Mouse (Mus musculus) large intestine, adult 2 months (tissue): ENCODE measurements around the gene Mindy4. TPM values are rescaled to one million over a fixed set of nuclear protein-coding genes. Genes with fewer than 3 reads are reported as not detected.

Experiments
- DNase-seq: peaks from one replicate; pipeline ENCODE4 v3.0.0-alpha.2; 2012; ENCODE audit warnings: low read depth, low spot score
- WGBS: fragments of 180-500 bp; shearing (Covaris S2); methylation state at CpG from one replicate; pipeline ENCODE4 v1.1.7; 2018; 5-methylcytosine and 5-hydroxymethylcytosine counted together
- polyA plus RNA-seq: library from polyadenylated mRNA; depleted of rRNA; stranded (reverse); fragments of >200 nt; gene quantifications from 2 replicates; pipeline ENCODE4 v1.2.3, GENCODE M21; 2012

Mindy4 gene
- polyA plus RNA-seq, 1 experiment: 2.7 TPM

DNA sequence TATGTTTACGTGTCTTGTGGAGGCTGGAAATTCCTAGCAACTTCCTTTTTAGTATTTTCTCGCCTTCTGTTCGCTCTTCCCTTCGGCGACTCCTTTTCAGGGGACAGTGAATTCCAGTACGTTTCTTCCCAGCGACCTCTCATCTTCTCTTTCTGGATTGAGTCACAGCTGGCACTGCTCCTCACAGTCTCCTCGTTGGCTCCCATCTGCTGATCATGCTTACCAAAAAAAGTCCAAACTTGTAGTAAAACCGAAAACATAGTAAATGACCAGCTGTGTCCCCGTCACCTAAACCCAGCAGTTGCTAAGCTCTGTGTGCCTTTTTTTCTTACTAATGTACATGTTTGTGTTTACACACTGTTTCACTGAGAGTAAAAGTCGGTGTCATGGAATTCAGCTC lies 47.6 kb downstream of the Mindy4 start:
- no peak for DNase-seq
- WGBS: 69% methylated on average over 11 of the region's 11 CpGs

DNA sequence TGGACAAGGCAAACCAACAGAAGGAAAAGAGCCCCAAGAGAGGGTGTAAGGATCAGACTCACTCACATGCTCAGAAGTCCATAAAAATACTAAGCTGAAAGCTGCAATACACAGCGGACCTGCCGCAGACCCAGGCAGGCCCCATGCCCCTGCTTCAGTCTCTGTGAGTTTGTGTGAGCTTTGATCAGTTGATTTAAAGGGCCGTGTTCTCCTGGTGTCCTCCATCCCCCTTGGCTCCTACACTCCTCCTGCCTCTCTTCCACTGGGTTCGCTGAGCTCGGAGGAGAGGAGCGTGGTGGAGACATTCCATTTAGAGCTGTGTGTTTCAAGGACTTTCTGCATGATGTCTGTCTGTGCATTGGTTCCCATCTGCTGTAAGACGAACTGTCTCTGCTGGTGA lies 48.4 kb downstream of the Mindy4 start:
- 85% methylated on average over 7 of the region's 7 CpGs for WGBS
- no peak for DNase-seq

DNA sequence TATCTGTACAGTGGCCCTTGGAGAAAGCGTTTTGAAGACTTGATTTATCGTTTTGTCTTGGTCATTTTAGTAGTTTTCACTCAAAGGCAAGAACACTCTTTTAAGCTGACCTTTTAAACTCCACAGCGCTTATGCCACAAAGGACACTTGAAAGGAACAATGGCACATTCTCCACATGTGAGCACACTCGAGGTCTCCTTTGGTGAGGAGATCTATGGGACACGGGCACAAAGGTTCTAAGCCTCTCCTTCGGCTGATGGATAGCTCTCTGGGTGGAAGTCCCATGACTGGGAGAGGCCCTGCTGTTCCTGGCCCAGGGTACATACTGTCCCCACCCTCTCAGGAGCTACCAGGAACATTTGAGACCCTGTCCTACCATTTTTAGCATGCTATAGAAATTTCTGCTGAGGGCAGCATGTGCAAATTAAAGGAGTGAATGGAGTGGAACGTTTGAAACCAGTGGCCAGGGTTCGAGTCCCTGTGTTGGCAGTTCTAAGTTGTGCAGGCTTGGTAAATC lies 49.6 kb downstream of the Mindy4 start:
- 90% methylated on average over 8 of the region's 8 CpGs for WGBS
- DNase-seq: no peak

DNA sequence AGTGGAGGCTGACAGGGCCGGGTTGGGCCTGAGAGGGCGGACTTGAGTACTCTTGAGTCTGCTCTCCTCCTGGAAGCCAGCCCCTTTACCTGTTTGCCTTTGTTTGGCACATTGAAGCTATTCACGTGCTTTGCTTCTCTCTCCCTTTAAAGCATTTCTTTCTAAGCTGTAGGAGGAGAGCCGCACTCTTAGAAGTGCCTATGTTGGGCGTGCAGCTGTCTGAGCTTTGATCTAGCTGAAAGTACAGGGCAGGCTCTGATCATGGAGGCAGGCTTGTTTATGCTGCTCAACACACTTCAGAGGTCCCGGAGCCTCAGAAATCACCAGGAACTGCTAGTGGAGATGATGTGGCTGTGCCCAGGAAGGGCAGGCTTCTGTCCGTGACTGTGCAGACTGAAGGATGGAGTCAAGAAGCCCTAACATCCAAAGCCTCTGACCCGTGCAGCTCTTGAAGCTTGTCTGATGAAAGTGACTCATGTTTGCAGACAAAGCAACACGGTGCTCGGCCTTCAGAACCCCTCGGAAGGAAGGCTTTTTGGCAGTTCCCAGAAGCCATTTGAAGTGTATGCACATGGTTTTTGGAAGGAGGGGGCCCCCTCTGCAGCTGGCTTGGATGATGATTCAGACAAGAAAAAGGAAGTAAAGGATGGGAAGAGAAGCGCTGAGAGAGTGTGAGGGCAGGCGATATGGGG lies 53.5 kb downstream of the Mindy4 start:
- 71% methylated on average over 13 of the region's 13 CpGs for WGBS
- no peak for DNase-seq

DNA sequence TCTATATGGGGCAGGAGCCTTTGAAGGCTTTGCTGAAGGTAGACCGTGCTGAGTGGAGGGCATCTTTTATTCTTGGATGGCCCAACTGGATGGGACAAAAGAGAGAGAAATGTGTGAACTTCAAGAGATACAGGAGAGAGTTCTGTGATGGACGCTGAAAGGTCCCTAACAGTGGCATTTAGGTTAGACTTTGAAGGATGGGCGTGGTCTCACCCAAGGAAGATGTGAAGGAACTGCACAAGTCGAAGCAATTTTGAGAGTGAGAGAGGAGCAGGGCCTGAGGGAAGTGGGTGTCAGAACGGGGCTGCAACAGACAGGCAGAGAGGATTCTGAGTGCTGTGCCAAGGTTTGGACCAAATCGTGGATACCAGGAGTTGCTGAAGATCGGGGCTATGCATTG lies 54.1 kb downstream of the Mindy4 start:
- WGBS: 82% methylated on average over 7 of the region's 7 CpGs
- no peak for DNase-seq

DNA sequence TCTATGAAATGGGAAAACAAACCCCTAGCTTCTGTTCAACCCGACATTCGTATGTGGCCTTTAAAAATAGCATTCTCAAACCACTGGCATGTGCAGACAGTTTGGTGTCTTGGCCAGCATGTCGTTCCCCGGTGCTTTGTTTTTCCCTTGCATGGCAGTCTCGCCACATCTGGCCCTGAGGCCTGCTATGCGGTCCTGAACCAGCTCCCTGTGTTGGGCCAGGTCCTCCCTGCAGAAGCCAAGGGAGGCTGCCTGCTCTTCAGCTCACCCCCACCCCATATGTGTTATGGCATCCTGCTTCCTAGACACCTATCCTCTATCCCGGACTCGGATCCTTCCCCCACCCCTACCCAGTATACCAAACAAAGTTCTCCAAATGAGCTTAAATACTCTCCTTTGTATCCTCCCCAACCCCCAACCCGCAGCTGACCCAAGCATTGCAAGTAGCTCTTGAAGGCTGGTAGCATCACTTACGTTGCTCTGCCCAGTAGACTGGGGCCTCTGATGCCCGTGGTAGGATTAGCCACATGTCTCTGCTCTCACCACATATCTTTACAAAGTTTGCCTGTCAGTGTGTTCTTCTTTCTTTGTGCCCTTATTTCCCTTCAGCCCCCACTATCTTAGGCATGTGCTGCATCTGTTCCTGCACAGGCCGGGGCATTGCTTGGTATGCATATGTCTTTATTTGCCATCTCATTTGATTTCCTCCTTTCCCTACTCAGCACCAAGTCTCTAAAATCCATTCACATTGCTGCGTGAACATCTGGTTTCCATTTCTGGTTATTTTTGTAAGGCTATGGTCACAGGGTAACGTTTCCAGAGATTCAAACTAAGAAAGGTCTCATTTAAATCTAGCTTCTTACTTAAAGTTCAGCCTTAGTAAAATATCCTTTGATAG lies 55.5 kb downstream of the Mindy4 start:
- DNase-seq: no peak
- WGBS: 90% methylated on average over 14 of the region's 14 CpGs

DNA sequence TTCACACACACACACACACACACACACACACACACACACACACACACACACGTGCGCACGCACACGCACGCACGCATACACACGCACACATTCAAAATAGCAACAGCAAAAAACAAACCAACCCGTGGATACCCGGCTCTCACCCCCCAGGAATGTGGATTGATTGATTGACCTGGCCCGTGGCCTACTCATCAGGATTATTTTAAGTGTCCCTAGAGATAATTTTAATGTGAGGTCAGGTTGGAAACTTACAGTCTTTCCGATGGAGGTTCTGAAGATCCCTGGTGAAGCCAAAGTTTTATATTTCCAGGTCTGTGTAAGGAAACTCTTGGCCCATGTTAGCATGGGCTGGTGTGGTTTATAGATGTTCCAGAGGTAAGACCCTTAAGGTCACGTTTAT lies 59.0 kb downstream of the Mindy4 start:
- 81% methylated on average over 12 of the region's 12 CpGs for WGBS
- no peak for DNase-seq

DNA sequence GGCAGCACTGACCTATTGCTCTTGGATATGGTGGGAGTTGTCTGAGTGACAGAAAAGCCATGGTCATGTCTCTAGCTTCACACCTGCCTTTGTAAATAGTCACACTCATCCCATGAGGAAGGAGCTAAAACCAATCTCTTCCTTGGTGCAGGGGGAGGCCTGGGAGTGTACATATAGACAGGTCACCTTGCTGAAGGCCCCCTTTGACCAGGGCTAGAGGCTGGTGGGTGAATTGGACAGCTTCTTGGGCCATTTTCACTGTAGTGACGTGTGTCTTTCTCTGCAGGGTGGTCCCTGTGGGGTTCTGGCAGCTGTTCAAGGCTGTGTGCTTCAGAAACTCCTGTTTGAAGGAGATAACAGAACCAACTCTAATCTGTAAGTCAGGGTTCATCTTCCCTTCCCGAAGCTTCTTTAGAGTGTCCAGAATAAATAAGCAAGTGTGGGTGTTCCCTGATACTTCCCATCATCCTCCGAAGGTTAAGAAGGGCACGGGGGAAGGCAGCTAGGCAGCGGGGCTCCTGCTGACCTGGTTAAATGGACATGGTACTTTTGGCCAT lies 60.4 kb downstream of the Mindy4 start:
- 89% methylated on average over 5 of the region's 5 CpGs for WGBS
- DNase-seq: no peak

DNA sequence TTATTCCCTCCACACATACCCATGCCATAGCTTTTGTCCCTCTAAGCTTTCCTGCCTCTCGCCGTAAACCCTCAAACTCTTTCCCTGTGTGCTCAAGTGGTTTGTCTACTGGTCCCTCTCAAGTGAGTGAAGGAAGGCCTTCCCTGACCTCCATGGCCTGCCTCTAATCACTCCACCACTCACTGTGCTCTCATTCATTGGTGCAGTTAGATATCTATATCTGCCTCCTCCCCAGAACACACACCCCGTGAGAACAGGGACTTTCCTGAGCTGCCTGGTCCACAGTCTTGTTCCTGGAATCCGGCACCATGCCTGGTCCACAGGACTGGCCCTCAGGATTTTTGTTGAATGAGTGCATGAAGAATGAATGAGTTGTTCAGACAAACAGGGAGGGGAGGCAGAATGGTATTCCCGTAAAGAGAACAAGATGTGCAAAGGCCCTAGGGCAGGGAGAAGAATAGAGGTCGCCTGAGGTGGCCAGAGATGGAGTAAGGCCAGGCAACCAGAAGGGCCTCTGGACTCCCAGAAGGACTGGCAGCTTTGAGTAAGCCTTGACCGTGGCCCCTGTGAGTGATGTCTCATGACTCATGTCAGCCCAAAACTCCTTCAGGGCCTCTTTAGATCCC lies 61.7 kb downstream of the Mindy4 start:
- DNase-seq: no peak
- 84% methylated on average over 7 of the region's 7 CpGs for WGBS

DNA sequence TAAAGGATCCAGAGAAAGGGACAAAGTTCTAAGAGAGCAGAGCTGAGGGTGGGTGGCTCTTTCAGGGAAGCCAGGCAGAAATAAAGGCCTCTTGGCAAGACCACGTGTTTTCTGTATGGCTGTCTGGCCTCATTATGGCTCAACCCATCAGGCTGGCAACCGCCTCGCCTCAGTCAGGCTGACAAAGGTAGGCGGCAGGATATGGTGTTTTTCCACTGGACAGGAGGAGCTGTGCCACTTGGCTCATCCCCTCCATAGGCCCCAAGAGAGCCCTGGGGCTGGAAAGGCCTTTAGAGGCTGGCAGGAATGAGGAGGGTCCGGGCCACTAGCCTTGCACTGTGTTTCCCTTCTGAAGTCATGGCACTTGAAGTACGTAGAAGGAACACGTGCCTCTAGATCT lies 69.8 kb downstream of the Mindy4 start:
- 88% methylated on average over 7 of the region's 7 CpGs for WGBS

DNA sequence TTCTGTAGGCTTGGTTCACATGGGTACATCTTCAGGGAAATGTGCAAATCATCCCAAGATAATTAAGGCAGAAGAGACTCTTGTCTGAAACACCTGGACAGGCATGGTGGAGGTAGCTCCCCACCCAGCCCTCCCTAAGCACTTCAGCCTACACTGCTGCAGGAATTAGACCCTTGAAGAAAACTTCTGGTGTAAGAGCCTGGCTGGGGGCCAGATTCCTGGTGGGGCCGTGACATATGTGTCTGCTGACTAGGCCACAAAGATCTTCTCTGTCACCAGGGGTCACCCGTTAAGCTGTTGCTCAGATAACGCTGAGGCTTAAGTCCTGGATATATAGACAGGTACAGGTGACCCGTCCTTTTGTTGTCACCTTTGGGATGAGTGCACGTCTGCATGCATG lies 70.3 kb downstream of the Mindy4 start:
- 86% methylated on average over 5 of the region's 5 CpGs for WGBS

More for the DNA sequence above, 69.8 kb downstream of the Mindy4 start:
- DNase-seq: no peak

DNA sequence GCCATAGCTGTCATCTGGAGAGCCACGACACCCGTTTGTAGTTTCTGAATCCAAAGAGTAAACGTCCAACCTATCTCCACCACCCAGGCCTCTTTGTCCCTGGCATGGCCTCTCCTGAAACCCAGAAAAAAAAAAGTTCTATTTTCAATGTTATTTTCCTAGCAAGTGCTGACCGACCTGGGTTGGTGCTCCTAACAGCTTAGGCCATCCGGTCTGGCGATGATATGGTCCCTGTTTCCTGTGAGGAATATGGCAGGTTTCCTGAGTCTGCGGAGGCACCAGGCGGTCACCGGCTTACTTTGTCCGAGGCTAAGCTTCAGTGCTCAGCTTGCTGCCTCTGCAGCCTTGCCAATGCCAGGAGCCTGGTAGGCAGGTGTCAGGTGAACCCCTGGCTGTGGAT lies 71.8 kb downstream of the Mindy4 start:
- 90% methylated on average over 10 of the region's 10 CpGs for WGBS
- DNase-seq: no peak

More for the DNA sequence above, 70.3 kb downstream of the Mindy4 start:
- DNase-seq: no peak

DNA sequence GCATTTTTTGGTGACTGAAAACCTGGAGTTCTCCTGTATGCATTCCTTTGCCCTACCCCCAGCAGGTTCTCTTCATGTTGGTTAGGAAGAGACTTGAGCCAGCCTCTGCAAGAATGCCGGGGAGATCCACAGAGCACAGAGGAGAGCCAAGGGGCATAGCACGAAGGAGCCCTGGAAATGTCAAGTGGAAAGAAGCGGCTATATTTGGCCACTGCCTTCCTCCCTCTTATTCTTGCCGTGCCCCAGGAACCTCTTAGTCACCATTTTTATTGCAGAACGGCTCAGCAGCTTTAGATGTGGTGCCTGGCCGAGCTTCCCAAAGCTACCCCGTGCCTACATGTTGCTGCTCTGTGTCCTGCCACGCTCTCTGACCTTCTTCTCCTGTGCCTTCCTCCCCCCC lies 72.6 kb downstream of the Mindy4 start:
- DNase-seq: no peak
- 42% methylated on average over 8 of the region's 8 CpGs for WGBS

DNA sequence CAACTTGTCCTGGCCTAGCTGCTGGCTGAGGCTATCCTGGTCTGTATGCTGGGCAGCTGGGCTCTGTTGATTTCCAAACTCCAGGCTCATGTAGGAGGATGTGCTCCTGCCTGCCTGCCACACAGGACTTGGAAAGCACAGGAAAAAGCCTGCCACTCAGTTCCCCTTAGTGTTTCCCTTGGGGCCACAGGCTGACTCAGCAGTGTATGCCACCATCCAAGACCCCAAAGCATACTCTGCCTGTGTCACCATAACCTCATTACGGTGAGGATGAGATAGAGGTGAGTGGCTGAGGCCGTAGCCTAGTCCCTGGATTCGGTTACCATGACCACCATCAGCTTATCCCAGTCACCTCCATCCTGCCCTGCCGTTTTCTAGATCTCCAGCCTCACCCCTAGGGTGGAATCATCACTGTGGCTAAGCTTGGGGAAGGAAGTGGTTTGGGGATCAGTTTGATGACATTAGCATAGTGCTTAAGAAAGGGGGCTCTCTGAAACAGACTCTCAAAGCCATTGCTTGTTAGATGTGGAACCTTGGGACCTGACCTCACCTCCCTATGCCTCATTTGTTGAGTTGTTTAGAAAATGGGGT lies 73.6 kb downstream of the Mindy4 start:
- WGBS: 93% methylated on average over 4 of the region's 4 CpGs
- no peak for DNase-seq

DNA sequence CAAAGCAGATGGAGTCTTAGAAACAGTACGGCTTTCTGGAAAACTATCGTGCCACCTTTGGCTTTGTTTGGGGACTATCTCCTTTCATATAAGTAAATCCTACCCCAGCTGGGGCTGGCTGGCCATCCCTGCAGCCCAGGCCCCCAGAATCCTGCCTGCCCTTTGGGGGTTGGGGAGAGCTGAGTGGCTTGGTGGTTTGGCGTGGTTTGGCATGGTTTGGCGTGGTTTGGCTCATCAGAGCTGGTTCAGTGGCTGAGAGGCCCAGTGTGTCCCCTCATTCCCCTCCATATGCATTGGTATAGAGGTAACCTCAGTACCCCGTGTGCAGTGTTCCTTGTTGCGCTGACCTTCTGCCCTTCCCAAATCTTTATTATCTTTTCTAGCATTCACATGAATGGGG lies 74.9 kb downstream of the Mindy4 start:
- WGBS: 57% methylated on average over 6 of the region's 6 CpGs

DNA sequence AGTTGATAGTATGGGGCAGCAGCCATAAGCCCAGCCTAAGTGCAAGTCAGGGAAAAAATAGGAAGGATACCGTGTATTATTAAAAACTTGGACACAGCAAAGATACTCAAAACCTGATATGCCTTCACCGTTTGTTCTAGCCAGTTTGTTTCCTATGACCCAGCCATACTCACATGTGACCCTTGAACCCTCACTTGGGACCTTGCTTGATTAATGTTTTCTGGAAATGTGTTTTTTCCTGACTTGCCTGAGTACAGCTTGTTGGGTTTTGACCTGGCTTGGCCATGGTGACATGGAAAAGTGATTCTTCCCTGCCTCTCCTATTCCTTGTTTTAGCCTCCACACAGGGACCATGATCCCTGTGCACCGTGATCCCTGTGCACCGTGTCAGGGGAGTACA lies 75.3 kb downstream of the Mindy4 start:
- no peak for DNase-seq

More for the DNA sequence above, 74.9 kb downstream of the Mindy4 start:
- no peak for DNase-seq

DNA sequence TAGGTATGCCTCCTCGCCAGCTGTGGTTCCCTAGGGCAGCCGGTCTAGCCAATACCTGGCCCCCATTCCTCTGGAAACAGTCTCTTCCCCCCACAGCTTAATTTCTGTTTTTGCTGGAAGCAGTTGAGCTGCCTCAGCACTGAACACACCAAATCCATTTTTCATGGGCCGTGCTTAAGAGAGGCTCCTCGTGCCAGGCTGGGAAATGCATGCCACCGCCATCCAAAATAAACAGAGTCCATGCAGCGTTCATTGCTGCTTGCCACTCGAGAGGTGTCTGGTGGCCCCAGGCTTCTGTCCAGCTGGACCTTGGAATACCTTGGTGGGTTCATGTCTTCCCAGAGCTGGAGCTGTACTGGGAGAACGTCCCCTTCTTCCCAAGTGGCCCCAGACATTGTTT lies 77.8 kb downstream of the Mindy4 start:
- DNase-seq: no peak
- WGBS: 76% methylated on average over 8 of the region's 8 CpGs

More for the DNA sequence above, 75.3 kb downstream of the Mindy4 start:
- WGBS: 70% methylated on average over 4 of the region's 4 CpGs

DNA sequence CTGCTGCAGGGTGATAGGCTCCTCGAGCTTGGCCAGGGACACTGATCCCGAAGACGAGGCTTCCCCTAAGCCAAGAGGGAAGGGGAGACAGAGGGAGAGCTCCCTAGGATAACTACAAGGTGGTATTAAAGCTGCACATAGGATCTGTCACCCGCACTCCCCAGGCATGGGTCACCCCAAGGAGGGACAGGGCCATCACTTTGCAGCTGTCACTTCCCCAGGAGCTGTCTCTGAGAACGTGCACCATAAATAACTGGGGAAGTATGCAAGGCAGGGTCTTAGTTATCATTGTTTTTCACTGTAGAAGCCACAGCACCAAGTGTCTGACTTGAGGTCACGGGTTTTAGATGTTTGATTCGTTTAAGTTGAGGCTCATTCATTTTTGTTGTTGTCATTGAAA lies 78.5 kb downstream of the Mindy4 start:
- 75% methylated on average over 7 of the region's 7 CpGs for WGBS
- no peak for DNase-seq

DNA sequence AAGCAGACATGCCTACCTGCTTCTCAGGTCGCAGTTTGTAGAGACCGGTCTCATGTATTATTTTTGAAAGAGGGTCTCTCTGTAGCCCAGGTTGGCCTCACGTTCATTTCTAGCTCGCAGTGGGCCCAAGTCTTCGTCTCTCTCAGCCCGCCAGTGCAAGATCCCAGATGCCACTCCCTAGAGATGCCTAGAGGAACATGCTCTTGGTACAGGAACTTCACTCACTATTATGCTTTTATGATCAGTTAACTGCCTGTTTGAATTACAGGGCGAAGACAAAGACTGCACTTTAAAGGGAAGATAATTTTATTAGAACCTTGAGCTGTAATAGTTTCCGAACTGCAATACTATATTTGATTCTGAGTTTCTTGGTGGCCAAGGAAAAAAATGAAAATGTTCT lies 79.2 kb downstream of the Mindy4 start:
- 38% methylated on average over 8 of the region's 8 CpGs for WGBS
- peak; percentile 22 for DNase-seq

DNA sequence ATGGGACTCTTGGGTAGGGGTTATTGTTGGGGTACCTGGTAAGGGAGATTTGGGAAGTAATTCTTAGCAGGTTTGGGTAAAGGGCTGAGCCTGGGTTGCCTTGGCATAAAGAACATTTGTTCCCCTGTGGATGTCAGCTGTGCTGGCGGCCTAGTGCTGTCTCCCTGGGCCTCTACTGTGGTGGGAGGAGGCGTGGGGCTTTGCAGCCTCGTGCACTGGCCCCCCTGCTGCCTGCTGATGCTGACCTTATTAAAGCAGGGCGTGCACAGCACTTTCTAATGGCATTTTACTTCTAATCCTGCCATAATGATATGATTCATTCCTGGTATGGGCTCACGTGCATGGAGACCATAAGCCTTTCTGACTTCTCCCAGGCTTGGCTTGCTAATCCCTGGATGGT lies 82.0 kb downstream of the Mindy4 start:
- no peak for DNase-seq
- WGBS: 86% methylated on average over 5 of the region's 5 CpGs
